Mouse (Mus musculus): ENCODE data around the gene Robo2. TPM values are rescaled to one million over a fixed set of nuclear protein-coding genes. Genes with fewer than 3 reads are reported as not detected.
"Not testable (repeated sequence)": the region's sequence is repeated elsewhere in the genome, so short reads cannot be mapped to it uniquely, and the experiment has no call there.

Robo2 gene
- polyA plus RNA-seq, 1 experiment: not detected

- no peaks in the 10 kb centered on the region for H3K27me3 ChIP-seq (replicated peaks)
- H3K4me1 ChIP-seq: no peaks in the 10 kb centered on the region
- no peak for TF ChIP-seq FLI1 (IDR thresholded peaks at IDR 0.05; ENCODE audit: low read length)
- TF ChIP-seq GATA1 (IDR thresholded peaks at IDR 0.05; ENCODE audit: borderline replicate concordance, low read length): no peak
- no peak overlapping the region for H3K4me3 ChIP-seq (replicated peaks)
- H3K9me3 ChIP-seq: no peaks in the 10 kb centered on the region
- H3K36me3 ChIP-seq (replicated peaks; ENCODE audit: low read length): no peaks in the 10 kb centered on the region
Measured at GRCm38 (mm10) chr16:74113155-74113554, 298.5 kb downstream of the Robo2 start.

- no peaks in the 10 kb centered on the region for H3K36me3 ChIP-seq (replicated peaks; ENCODE audit: low read length)
- no peaks in the 10 kb centered on the region for H3K4me1 ChIP-seq
- TF ChIP-seq GATA1 (IDR thresholded peaks at IDR 0.05; ENCODE audit: borderline replicate concordance, low read length) (no peak), FLI1 (IDR thresholded peaks at IDR 0.05; ENCODE audit: low read length) (no peak)
- H3K4me3 ChIP-seq (replicated peaks): no peak overlapping the region
- H3K27me3 ChIP-seq (replicated peaks): no peaks in the 10 kb centered on the region
- H3K9me3 ChIP-seq: no peaks in the 10 kb centered on the region
Measured at GRCm38 (mm10) chr16:74111101-74111500, 300.5 kb downstream of the Robo2 start.

- not testable (repeated sequence) for H3K4me3 ChIP-seq (replicated peaks); H3K36me3 ChIP-seq (replicated peaks; ENCODE audit: low read length); H3K4me1 ChIP-seq; H3K9me3 ChIP-seq; H3K27me3 ChIP-seq (replicated peaks)
Measured at GRCm38 (mm10) chr16:74104449-74104848, 307.2 kb downstream of the Robo2 start.

GRCm38 (mm10) chr16:74092997-74093801, 318.4 kb downstream of the Robo2 start:
- Histone ChIP-seq H3K4me3 (replicated peaks) (no peak overlapping the region), H3K36me3 (replicated peaks; ENCODE audit: low read length) (no peaks in the 10 kb centered on the region), H3K9me3 (no peaks in the 10 kb centered on the region), H3K4me1 (no peaks in the 10 kb centered on the region), H3K27me3 (replicated peaks) (no peaks in the 10 kb centered on the region)
- TF ChIP-seq FLI1 (IDR thresholded peaks at IDR 0.05; ENCODE audit: low read length) (no peak), GATA1 (IDR thresholded peaks at IDR 0.05; ENCODE audit: borderline replicate concordance, low read length) (no peak)

GRCm38 (mm10) chr16:74089951-74090350, 321.7 kb downstream of the Robo2 start:
- TF ChIP-seq GATA1 (IDR thresholded peaks at IDR 0.05; ENCODE audit: borderline replicate concordance, low read length) (no peak), FLI1 (IDR thresholded peaks at IDR 0.05; ENCODE audit: low read length) (no peak)
- Histone ChIP-seq H3K36me3 (replicated peaks; ENCODE audit: low read length) (no peaks in the 10 kb centered on the region), H3K27me3 (replicated peaks) (no peaks in the 10 kb centered on the region), H3K9me3 (no peaks in the 10 kb centered on the region), H3K4me3 (replicated peaks) (no peak overlapping the region), H3K4me1 (no peaks in the 10 kb centered on the region)

- Histone ChIP-seq H3K4me3 (replicated peaks) (no peak overlapping the region), H3K27me3 (replicated peaks) (no peaks in the 10 kb centered on the region), H3K9me3 (no peaks in the 10 kb centered on the region), H3K36me3 (replicated peaks; ENCODE audit: low read length) (no peaks in the 10 kb centered on the region), H3K4me1 (no peaks in the 10 kb centered on the region)
- TF ChIP-seq FLI1 (IDR thresholded peaks at IDR 0.05; ENCODE audit: low read length) (no peak), GATA1 (IDR thresholded peaks at IDR 0.05; ENCODE audit: borderline replicate concordance, low read length) (no peak)
Measured at GRCm38 (mm10) chr16:74084188-74084587, 327.4 kb downstream of the Robo2 start.

- TF ChIP-seq GATA1 (IDR thresholded peaks at IDR 0.05; ENCODE audit: borderline replicate concordance, low read length): no peak
- no peak for TF ChIP-seq FLI1 (IDR thresholded peaks at IDR 0.05; ENCODE audit: low read length)
- Histone ChIP-seq H3K4me3 (replicated peaks) (no peak overlapping the region), H3K4me1 (no peaks in the 10 kb centered on the region), H3K9me3 (no peaks in the 10 kb centered on the region), H3K27me3 (replicated peaks) (no peaks in the 10 kb centered on the region), H3K36me3 (replicated peaks; ENCODE audit: low read length) (no peaks in the 10 kb centered on the region)
Measured at GRCm38 (mm10) chr16:74072671-74073070, 339.0 kb downstream of the Robo2 start.

- H3K9me3 ChIP-seq: no peaks in the 10 kb centered on the region
- no peaks in the 10 kb centered on the region for H3K27me3 ChIP-seq (replicated peaks)
- H3K4me3 ChIP-seq (replicated peaks): no peak overlapping the region
- H3K36me3 ChIP-seq (replicated peaks; ENCODE audit: low read length): no peaks in the 10 kb centered on the region
- H3K4me1 ChIP-seq: no peaks in the 10 kb centered on the region
- TF ChIP-seq FLI1 (IDR thresholded peaks at IDR 0.05; ENCODE audit: low read length) (no peak), GATA1 (IDR thresholded peaks at IDR 0.05; ENCODE audit: borderline replicate concordance, low read length) (no peak)
Measured at GRCm38 (mm10) chr16:74070628-74071027, 341.0 kb downstream of the Robo2 start.

- no peaks in the 10 kb centered on the region for H3K9me3 ChIP-seq
- no peaks in the 10 kb centered on the region for H3K4me1 ChIP-seq
- H3K27me3 ChIP-seq (replicated peaks): no peaks in the 10 kb centered on the region
- TF ChIP-seq GATA1 (IDR thresholded peaks at IDR 0.05; ENCODE audit: borderline replicate concordance, low read length): no peak
- TF ChIP-seq FLI1 (IDR thresholded peaks at IDR 0.05; ENCODE audit: low read length): no peak
- H3K4me3 ChIP-seq (replicated peaks): no peak overlapping the region
- no peaks in the 10 kb centered on the region for H3K36me3 ChIP-seq (replicated peaks; ENCODE audit: low read length)
Measured at GRCm38 (mm10) chr16:74065958-74066357, 345.7 kb downstream of the Robo2 start.

- Histone ChIP-seq H3K27me3 (replicated peaks) (no peaks in the 10 kb centered on the region), H3K4me3 (replicated peaks) (no peak overlapping the region), H3K9me3 (0 out of 2 replicates have a peak, but pooled peaks cover 4% of the 10 kb centered on the region), H3K36me3 (replicated peaks; ENCODE audit: low read length) (no peaks in the 10 kb centered on the region), H3K4me1 (no peaks in the 10 kb centered on the region)
- no peak for TF ChIP-seq GATA1 (IDR thresholded peaks at IDR 0.05; ENCODE audit: borderline replicate concordance, low read length)
- TF ChIP-seq FLI1 (IDR thresholded peaks at IDR 0.05; ENCODE audit: low read length): no peak
Measured at GRCm38 (mm10) chr16:74061951-74062350, 349.7 kb downstream of the Robo2 start.

Measured in megakaryocyte, embryonic 14.5 days (primary cell).